Mouse (Mus musculus): ENCODE data around the gene Galnt3.

Gene Galnt3

DNA sequence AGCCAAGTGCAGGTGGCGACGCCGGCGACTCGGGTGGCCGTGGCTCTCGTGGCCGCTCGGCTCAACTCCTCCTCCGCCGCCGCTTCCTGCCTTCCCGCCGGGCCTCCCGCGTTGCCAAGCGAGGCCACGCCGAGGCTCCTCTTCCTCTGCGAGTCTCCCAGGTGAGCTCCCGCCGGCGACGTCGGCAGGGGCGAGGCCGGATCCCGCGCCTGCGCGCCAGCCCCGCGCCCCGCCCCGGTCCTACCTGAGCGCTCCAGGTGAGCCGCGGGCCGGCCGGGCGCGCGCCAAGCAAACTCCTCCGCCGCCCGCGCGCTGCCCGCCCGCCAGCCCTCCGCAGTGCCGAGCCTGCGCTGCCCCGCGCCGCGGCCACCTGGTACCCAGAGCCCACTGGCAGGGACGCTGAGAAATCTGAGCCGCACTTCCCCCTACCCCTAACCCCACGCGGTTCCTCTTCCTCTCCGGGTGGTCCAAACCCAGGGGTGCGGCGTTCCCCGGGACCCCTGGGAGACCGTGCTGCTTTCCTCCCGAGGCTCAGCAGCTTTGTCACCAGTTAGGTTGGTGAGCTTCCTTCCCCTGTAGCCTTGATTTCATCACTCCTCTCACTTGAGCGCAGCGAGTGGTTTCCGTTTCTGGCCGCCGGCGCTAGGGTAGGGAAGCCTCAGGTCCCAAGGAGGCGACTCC lies at the start of gene Galnt3:
Galnt3 (minus strand) TSS at position 404 of the 681 bp plus-strand sequence.
- no peak for DNase-seq (ENCODE audit: extremely low read depth, low read depth)

DNA sequence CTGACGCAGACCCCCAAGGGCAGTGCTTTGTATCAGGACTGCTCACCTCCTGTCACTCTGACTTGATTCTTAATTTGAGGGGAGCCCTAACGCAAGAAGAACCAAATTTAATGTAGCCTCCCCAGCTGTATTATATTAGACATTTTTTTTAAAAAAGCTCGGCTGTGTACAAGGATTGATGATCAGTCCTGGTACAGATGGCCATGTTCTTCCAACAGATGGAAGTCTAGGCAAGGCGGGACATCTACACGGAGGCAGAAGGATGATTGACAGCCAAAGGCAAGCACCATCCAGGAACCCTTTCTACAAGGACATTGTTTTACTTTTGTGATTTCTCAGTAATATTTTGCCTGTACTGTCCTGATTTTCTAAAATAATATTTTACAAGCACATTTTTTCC lies 48.3 kb upstream of the Galnt3 start:
- no peak for DNase-seq (ENCODE audit: extremely low read depth, low read depth)

DNA sequence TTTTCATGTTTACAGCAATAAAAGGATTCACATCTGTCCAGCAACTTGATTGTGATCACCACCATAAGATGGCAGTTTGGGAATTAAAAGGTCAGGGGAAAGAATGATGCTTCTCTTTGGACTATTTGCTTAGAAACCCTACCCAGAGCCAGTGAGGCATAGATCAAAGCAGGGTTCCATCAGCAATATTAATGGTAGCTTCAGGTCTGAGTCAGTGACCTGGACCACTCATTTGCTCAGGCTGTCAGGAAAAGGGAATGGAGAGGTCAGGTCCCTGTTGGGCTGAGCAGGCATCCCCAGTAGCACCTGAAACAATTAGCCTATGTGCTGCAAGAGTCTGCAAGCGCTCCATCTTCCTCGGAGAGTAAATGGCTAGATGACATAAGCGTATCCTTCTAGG lies 46.8 kb upstream of the Galnt3 start:
- no peak for DNase-seq (ENCODE audit: extremely low read depth, low read depth)

DNA sequence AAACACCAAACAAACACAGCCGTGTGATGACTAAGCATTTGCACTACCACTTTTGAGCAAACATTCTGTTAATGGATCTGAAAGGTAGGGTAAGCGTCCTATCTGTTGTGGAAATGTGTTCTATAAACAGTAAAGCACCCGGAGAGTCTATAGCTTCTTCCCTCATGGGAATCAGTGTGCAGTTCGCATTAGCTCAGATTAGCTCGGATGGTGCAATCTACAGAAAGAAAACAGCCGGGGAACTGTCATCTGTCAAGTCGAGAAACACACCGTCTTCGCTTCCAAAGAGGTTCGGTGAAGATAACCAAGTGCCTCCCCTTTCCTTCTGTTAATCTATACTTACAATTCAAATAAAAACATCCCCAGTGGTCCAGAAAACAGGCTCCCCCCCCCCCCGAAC lies 45.9 kb upstream of the Galnt3 start:
- DNase-seq (ENCODE audit: extremely low read depth, low read depth) = no peak

DNA sequence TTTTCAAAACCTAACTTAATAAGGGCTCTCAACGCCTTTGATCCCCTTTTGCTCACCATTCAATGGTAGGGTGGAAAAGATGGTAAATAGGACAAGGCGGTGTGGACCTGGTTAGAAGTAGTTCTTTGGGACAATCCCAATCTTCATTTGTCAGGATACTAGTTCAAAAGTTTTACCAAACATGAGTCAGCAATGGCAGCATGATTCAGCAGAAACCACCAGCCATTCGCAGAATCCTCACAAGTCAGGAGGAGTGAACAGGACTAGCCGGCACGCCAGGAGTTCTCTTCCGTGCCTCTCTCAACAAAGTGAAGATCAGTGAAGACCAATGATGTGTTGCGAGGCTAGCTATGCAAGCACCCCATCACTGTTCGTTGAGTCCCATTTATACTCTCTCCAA lies 40.2 kb upstream of the Galnt3 start:
- DNase-seq (ENCODE audit: extremely low read depth, low read depth) = no peak

DNA sequence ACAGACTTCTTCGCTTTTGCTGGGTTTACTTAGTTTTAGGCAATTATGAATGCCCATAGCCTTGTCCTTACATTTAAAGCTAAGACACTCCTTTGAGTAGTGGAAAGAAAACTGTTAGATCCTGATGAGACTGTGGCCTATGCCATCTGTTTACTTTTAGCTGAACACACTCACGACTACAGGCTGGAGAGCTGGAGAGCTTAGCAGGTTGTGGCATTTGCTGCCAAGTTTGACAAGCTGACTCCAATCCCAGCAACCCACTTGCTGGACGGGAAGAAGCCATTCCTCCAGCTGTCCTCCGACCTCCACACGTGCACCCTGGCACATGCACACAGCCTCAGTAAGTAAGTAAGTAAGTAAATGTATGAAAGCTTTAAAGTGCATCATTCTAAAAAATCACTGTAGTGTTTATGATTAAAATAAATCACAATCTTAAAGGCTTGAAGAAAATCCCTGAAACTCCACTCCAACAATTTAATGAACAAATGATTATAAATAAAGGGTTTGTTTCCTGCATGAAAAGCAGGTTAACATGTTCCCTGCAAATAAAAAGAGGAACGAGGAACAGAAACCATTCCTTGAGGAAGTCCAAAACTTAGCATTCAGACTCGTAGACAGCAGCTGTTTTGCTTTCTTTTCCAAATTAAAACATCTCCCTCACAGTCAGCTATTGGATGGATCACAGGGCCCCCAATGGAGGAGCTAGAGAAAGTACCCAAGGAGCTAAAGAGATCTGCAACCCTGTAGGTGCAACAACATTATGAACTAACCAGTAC lies 33.5 kb upstream of the Galnt3 start:
- no peak for DNase-seq (ENCODE audit: extremely low read depth, low read depth)

DNA sequence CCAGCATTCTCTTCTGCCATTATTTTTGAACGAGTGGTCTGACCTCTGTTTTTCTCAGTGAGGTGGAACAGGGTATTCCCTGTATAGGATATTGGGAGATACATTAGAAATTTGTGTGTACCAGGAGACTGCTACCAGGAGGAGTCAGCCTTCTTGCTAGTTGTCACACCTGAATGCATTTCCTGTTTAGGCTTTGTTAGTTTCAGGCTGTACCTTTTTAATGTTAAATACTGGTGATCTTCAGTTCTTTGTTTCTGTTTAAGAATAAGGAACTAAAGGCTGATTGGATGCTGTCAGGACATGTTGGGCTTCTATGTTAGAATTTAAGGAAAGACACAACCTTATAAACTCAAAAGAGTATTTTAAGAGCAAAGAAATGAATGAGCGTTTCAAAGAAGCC lies 26.6 kb upstream of the Galnt3 start:
- no peak for DNase-seq (ENCODE audit: extremely low read depth, low read depth)

DNA sequence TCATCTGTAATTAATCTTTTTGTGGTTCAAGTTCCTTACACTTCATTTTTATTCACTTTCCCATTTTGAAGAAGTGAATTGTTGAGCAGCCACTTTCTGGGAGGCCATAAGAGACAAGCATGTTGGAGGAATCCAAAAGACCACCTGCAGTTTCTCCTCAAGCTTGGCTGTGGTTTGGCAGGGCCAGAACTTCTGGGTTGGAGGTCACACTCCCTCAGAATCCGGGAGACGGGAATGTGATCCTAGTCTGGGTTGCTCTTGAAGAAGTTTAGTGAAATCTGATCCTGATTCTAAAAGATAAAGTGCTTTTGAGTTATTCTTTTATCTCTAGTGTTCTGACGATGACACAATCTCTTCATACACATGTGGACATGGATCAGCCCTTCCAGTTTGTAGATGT lies 25.7 kb upstream of the Galnt3 start:
- no peak for DNase-seq (ENCODE audit: extremely low read depth, low read depth)

DNA sequence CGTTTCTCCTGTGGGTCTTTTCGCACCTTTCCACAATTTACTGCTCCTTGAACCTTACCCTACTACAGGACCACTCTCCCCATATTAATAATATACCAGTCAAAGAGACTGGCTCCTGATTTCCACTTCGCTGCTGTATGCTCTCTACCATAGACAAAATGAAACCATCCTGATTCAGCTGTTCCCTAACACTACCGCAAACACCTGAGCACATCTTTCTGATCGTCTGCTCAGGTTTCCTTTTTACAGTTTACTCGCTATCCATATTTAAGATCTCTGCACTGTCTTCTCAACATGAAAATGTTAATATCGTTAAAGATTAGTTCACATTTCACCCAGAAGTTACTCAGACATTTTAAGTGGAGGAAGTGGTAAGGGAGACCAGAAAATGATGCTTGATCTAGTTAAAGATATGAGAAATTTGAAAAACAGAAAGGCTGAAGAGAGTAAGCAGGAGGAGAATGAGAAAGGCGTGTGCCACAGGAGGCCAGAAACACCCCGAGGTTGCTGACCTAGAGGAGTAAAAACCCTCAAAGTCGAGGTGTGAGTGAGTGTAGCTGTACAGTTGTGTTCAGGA lies 23.9 kb upstream of the Galnt3 start:
- DNase-seq (ENCODE audit: extremely low read depth, low read depth) = no peak

DNA sequence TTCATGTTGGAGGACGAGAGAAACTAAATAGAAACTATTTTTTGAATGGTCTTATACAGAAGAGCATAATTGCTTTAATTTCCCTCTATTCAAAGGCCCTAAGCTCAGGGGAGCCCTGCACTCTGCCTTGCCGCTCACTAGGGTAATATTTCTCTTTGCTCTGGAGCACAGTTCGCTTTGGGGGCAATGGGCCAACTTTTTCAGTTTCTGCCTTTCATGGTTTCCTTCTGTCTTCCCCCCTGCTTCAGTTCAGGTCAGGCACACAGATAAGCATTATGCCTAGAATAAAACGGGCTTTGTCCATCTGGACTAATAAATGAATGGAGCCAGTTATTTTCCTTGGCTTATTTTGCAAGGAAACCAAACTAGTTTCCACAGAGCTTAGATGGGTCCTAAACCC lies 21.7 kb upstream of the Galnt3 start:
- DNase-seq (ENCODE audit: extremely low read depth, low read depth) = no peak

DNA sequence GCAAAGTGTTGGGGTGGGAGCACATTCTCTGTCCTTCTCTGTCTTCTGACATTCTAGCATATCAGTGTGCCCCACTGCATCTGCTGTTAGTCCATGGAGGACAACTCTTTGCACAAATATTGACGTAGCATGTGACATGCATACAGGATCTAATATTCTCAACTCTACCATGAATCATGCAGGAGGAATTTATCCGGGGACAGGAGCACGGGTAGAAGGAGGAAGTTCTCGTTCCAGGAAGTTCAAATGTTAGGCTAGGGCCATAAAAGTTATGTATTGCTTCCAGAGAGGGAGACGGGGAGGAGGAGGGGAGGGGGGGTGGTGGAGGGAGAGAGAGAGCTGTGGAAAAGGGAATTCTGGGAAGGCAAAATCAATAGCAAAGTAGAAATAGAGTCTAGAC lies 20.0 kb upstream of the Galnt3 start:
- DNase-seq (ENCODE audit: extremely low read depth, low read depth) = no peak

DNA sequence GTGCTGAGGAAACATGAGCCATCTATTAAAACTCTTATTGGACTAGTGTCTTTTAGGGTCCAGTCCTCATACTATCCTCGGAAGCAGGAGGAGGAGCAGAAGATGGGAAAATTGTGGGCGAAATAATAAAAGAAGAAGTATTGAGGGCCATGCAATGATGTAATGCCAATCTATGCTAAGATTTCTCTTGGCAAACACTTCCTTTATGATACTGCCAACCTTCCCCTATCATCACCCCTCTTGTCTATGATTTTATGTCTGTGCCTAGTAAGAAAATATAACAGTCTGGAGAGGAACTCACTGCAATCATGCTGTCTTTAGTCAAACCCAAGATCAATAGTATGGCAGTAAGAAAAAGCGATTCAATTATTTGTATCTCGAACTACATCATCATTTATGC lies 18.5 kb upstream of the Galnt3 start:
- DNase-seq (ENCODE audit: extremely low read depth, low read depth) = no peak

DNA sequence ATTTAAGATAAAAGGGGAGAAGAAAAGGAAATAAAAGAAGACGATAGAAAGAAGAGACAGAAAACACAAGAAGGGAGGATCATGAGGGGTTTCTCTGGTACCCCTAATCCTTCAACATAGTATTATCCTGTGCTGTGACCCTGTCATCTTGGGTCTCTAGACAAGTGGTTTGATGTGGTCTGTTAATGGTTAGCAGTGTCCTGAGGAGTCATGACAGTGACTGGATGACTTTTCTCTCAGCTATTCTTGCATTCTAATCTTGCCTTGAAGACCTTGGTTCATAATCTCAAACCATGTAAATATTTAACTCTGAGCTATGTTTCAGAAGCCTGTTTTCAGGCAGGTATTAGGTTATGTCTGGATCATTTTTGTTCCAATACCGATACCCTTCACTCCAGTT lies 17.9 kb upstream of the Galnt3 start:
- no peak for DNase-seq (ENCODE audit: extremely low read depth, low read depth)

DNA sequence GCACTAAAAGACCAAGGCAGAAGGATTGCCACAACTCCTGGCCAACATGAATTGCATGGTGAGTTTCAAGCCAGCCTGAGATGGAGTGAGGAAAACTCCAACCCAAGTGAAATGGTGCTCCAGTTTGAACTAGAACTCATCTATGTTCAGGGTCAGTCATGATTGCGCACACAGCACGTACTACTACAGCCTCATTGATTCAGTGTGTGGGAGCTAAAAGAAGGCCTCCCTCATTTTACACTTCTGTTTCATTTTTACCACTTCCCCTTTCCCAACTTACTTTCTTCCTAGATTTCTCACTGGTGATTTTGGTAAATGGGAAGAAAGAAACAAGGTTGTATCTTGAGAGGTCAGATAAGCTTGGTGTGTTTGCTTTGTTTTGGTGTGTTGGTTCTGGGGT lies 17.5 kb upstream of the Galnt3 start:
- DNase-seq (ENCODE audit: extremely low read depth, low read depth) = no peak

DNA sequence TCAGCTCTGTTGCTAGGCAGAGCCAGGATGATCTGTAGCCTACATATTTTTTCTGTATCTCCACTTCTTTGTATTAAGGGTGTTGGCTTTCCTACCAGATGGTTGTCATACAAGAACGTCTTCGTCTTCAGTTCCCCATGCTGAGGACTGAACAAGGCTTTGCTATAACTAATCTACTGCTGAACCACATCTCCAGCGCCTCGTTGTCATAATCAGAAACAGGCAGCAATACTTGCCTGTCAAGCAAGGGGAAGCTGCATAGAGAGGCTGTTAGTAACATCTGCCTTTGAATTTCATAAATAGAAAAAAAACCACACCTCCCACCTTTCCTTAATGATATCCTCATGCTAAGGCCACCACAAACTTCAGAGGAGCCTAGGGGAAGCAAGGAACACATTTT lies 15.5 kb upstream of the Galnt3 start:
- no peak for DNase-seq (ENCODE audit: extremely low read depth, low read depth)

DNA sequence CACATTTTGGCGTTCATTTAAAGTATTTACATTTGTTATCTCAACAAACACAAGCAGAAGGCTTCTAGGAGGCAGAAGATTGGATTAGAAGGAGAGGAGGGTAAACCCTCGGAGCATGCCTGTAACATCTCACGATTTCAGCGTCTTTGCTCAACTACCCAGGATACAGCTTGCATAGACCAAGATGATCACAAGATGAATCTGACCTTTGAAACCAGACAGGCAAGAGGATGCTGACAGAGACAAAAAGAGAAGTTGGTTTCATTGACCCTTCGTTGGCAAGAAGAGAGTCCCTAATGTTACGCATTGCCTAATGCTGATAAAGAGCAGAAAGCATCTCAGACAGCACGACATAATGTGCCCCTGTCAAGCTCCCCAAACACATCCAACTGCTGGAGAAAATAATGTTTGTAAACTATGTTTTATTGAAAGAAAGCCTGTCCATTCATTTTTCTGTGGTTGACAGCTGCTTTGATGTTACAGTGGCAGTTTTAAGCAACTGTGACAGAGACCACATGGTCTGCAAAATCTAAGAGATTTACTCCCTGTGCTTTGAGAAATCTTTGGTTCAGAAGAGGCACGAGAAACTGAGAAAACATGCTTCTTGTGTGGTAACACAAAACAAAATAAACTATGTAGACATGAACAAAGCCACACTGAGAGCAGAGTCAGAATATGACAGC lies 7.2 kb upstream of the Galnt3 start:
- no peak for DNase-seq (ENCODE audit: extremely low read depth, low read depth)

DNA sequence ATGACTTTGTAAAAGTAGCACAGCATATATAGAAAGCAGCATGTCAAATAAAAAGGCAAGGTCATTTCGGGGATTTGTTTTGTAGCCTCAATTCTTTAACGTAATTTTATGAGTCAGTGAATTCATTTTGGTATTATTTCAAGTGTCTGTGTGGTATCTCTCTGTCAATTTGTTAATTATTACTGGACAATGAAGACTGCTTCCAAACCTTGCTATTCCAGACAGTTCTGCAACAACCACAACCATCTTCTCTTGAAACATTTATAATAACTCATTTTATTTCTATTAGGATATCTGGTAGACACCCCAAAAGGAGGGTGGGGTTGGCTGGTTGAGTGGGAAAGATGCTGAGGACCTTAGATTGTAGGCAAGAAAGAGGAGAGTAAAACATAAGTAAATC lies 4.1 kb upstream of the Galnt3 start:
- no peak for DNase-seq (ENCODE audit: extremely low read depth, low read depth)

DNA sequence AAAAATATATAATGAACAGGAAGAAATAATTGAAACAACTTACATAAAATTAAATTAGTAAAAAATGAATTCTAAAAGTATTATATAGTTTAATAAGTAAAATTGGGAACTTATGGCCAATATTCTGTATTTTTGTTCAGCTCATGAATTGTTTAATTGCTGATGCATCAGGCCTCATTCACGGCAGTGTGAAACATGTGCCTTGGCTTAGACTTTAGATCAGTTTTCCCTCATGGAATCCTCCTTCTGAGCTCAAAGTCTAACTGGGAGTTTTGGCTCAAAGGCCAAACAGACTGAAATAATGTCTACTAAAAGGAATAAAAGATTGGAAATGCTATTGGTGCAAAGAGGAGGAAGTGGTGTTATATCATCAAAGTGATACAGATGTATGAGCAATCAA lies 2.7 kb upstream of the Galnt3 start:
- DNase-seq (ENCODE audit: extremely low read depth, low read depth) = no peak

DNA sequence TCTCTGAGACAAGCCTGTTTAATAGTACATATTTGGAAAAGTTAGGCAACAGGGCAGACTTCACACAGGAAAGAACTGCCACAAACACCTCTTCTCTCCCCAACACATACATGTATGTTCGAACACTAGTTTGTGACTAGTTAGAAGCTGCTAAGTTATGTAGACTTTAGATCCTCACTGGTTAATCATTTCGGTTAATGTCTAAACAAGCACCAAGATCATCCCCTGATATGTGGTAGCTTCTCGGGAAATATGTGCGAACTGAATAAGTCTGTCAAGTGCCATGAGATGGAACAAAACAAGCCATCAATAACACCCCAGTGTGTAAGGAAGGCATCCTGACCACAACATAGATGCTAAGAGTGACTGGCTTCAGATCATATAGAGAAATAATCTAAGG lies 2.1 kb upstream of the Galnt3 start:
- DNase-seq (ENCODE audit: extremely low read depth, low read depth) = no peak

DNA sequence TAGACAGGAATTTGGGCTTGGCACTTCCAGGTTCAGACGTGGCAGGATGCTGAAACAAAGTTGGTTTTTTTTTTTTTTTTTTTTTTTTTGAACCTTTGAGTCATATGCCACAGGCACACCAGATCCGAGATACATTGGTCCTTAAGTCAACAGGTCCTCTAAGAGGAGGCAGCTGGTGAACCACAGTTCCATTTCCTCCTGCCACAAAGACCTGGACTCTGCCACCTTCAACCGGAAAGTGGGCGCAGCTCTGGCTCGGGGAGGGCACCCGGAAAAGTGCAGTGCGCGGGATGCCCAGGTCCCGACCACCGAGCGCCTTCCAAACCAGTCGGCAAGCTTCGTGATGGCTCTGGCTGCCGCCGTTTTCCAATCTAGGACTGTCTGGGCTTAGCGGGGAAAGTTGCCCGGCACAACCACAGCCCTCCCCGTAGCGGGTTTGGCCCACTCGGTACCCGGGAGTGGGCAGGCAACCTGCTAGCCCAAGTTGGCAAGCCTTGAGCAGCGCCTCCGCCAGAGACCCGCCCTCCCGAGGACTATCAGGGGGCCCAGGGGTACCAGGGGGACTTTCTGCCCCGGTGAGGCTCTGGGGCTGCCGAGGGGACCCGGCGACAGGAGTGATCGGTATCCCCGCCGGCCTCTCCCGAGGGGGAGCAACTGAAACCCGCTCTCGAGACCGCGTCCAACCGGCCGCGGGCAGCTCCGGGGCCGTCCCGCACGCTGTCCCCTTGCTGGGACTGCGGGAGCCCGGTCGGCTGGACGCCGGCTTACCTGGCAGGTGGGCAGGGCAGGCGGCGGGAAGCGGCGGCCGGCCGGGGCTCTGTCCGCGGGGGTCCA lies 821 bp downstream of the Galnt3 start:
- DNase-seq (ENCODE audit: extremely low read depth, low read depth) = no peak

DNA sequence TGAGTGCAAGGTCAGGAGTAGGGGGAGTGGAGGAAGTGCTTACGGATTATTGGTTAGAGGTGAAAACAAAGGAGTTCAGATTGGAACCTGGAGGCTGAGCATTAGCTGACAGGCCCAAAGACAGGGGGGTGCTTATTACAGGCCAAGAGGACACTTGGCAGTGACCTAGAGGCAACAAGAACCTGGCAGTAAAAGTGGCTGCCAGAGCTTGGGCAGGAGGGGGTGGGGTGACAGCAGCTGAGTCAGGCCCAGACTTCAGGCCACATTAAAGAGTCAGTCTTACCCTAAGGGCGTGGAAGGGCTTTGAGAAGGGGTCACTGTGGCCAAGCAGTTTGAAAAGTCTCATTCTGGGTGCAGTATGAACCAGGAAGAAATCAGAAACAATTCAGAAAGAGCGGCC lies 7.1 kb downstream of the Galnt3 start:
- no peak for DNase-seq (ENCODE audit: extremely low read depth, low read depth)

Measured in MEL-GATA-1-ER (cell line).